Mouse (Mus musculus) hindbrain, postnatal 0 days (tissue): ENCODE measurements around the gene Pkhd1. TPM values are rescaled to one million over a fixed set of nuclear protein-coding genes. Genes with fewer than 3 reads are reported as not detected.
A peak's percentile ranks its signal among the peaks of the same experiment; 100 is the strongest.

Experiments used
- ATAC-seq: fragments of 200-750 bp; cut with Nextera tagmentation; 2 replicates; pipeline ENCODE4 v1.8.0; 2017; ENCODE audit warnings: mild to moderate bottlenecking, moderate TSS enrichment, moderate library complexity
- DNase-seq: peaks from one replicate; pipeline ENCODE4 v3.0.0-alpha.2; 2015; ENCODE audit warnings: low spot score
- H3K27ac ChIP-seq: fragments of 300-500 bp; sonication (generic); 2 replicates; pipeline ENCODE4 v1.5.1; 2014; ENCODE audit warnings: mild to moderate bottlenecking
- H3K27me3 ChIP-seq: fragments of 300-500 bp; sonication (generic); 2 replicates; pipeline ENCODE4 v1.6.1; 2014; ENCODE audit warnings: low read length, mixed read lengths; ENCODE audit not compliant: insufficient read depth
- H3K36me3 ChIP-seq: fragments of 300-500 bp; sonication (generic); 2 replicates; pipeline ENCODE4 v1.6.1; 2014; ENCODE audit warnings: low read length, mixed read lengths; ENCODE audit not compliant: insufficient read depth
- H3K4me1 ChIP-seq: fragments of 300-500 bp; sonication (generic); 2 replicates; pipeline ENCODE4 v1.6.1; 2014; ENCODE audit warnings: antibody characterized with exemption, low read length, mixed read lengths; ENCODE audit not compliant: insufficient read depth
- H3K4me2 ChIP-seq: fragments of 300-500 bp; sonication (generic); 2 replicates; pipeline ENCODE4 v1.6.1; 2014; ENCODE audit warnings: low read depth, mild to moderate bottlenecking, low read length, moderate library complexity, mixed read lengths
- H3K4me3 ChIP-seq: fragments of 300-500 bp; sonication (generic); 2 replicates; pipeline ENCODE4 v1.5.1; 2014; ENCODE audit warnings: low read length
- H3K9ac ChIP-seq: fragments of 300-500 bp; sonication (generic); replicated peaks from 2 replicates; pipeline ENCODE4 v1.6.1; 2014; ENCODE audit warnings: mild to moderate bottlenecking, low read length, moderate library complexity, mixed read lengths
- H3K9me3 ChIP-seq: fragments of 300-500 bp; sonication (generic); 2 replicates; pipeline ENCODE4 v1.6.1; 2016; ENCODE audit warnings: low read length, mixed read lengths
- CTCF ChIP-seq: IDR thresholded peaks from 2 replicates; pipeline ENCODE4 v1.5.1; 2016; ENCODE audit warnings: antibody characterized with exemption, control low read depth, low read depth
- WGBS: fragments of 180-500 bp; shearing (Covaris S2); extraction: QIAGEN DNeasy Blood & Tissue Kit; methylation state at CpG from one replicate; pipeline ENCODE4 v1.1.7; 2014; 5-methylcytosine and 5-hydroxymethylcytosine counted together
- polyA plus RNA-seq: library from polyadenylated mRNA; unstranded; fragments of >200 nt; fragmentation: Nextera tagmentation; extraction: Ambion mirVana; gene quantifications from 2 replicates; pipeline ENCODE4 v1.2.1, GENCODE M21; 2015
- total RNA-seq: library from RNA; depleted of rRNA; stranded (reverse); fragments of >200 nt; gene quantifications from 2 replicates; pipeline ENCODE4 v1.2.3, GENCODE M21; 2014

The Pkhd1 gene
- total and polyA plus RNA-seq, 2 experiments from 2014 or later, result 0.09 TPM; not detected in 1

- Histone ChIP-seq H3K9me3 (no peaks in the 10 kb centered on the region), H3K4me3 (no peak overlapping the region), H3K27ac (no peak overlapping the region), H3K27me3 (no peaks in the 10 kb centered on the region), H3K4me1 (no peaks in the 10 kb centered on the region), H3K4me2 (no peak overlapping the region), H3K9ac (no peak overlapping the region), H3K36me3 (no peaks in the 10 kb centered on the region)
- DNase-seq (no peak), ATAC-seq (no peak)
- no peak for TF ChIP-seq CTCF
- 76% methylated on average over 7 of the region's 7 CpGs for WGBS
Measured at GRCm38 (mm10) chr1:20633276-20633869, 15.5 kb upstream of the Pkhd1 start.

GRCm38 (mm10) chr1:20624564-20624963, 6.7 kb upstream of the Pkhd1 start:
- no peak overlapping the region for H3K4me3 ChIP-seq
- H3K27ac ChIP-seq, result no peak overlapping the region
- H3K9me3 ChIP-seq, result no peaks in the 10 kb centered on the region
- H3K4me2 ChIP-seq, result no peak overlapping the region
- H3K27me3 ChIP-seq, result no peaks in the 10 kb centered on the region
- no peaks in the 10 kb centered on the region for H3K36me3 ChIP-seq
- 91% methylated on average over 3 of the region's 3 CpGs for WGBS
- DNase-seq, result no peak
- H3K9ac ChIP-seq, result no peak overlapping the region
- ATAC-seq, result no peak
- no peak for TF ChIP-seq CTCF
- H3K4me1 ChIP-seq, result no peaks in the 10 kb centered on the region

GRCm38 (mm10) chr1:20623375-20623774, 5.5 kb upstream of the Pkhd1 start:
- Histone ChIP-seq H3K4me1 (no peaks in the 10 kb centered on the region), H3K9ac (no peak overlapping the region), H3K36me3 (no peaks in the 10 kb centered on the region), H3K27me3 (no peaks in the 10 kb centered on the region), H3K9me3 (no peaks in the 10 kb centered on the region), H3K4me2 (no peak overlapping the region), H3K4me3 (no peak overlapping the region), H3K27ac (no peak overlapping the region)
- no peak for DNase-seq
- 94% methylated on average over 4 of the region's 4 CpGs for WGBS
- TF ChIP-seq CTCF, result no peak
- no peak for ATAC-seq

- no peak overlapping the region for H3K4me3 ChIP-seq
- no peak overlapping the region for H3K4me2 ChIP-seq
- WGBS, result 73% methylated on average over 2 of the region's 2 CpGs
- no peak for TF ChIP-seq CTCF
- ATAC-seq (no peak), DNase-seq (no peak)
- H3K9ac ChIP-seq, result no peak overlapping the region
- no peaks in the 10 kb centered on the region for H3K4me1 ChIP-seq
- no peak overlapping the region for H3K27ac ChIP-seq
- H3K9me3 ChIP-seq, result no peaks in the 10 kb centered on the region
- no peaks in the 10 kb centered on the region for H3K36me3 ChIP-seq
- H3K27me3 ChIP-seq, result no peaks in the 10 kb centered on the region
Measured at GRCm38 (mm10) chr1:20620611-20621010, 2.7 kb upstream of the Pkhd1 start.

GRCm38 (mm10) chr1:20619363-20619762, 1.5 kb upstream of the Pkhd1 start:
- no peaks in the 10 kb centered on the region for H3K4me1 ChIP-seq
- no peaks in the 10 kb centered on the region for H3K9me3 ChIP-seq
- H3K4me2 ChIP-seq, result no peak overlapping the region
- no peak overlapping the region for H3K9ac ChIP-seq
- no peaks in the 10 kb centered on the region for H3K36me3 ChIP-seq
- 64% methylated on average over 3 of the region's 3 CpGs for WGBS
- H3K27me3 ChIP-seq, result no peaks in the 10 kb centered on the region
- ATAC-seq (no peak), DNase-seq (no peak)
- H3K4me3 ChIP-seq, result no peak overlapping the region
- no peak overlapping the region for H3K27ac ChIP-seq
- no peak for TF ChIP-seq CTCF

- H3K9ac ChIP-seq, result no peak overlapping the region
- no peaks in the 10 kb centered on the region for H3K9me3 ChIP-seq
- ATAC-seq (0 out of 2 replicates have a peak, but pooled peaks have one; percentile 18), DNase-seq (peak; percentile 76)
- no peaks in the 10 kb centered on the region for H3K36me3 ChIP-seq
- H3K4me1 ChIP-seq, result no peaks in the 10 kb centered on the region
- peak; percentile 87 for TF ChIP-seq CTCF
- no peaks in the 10 kb centered on the region for H3K27me3 ChIP-seq
- H3K4me3 ChIP-seq, result no peak overlapping the region
- WGBS, result 26% methylated on average over 7 of the region's 7 CpGs
- H3K27ac ChIP-seq, result no peak overlapping the region
- no peak overlapping the region for H3K4me2 ChIP-seq
Measured at GRCm38 (mm10) chr1:20612643-20613042, 5.2 kb downstream of the Pkhd1 start.

- WGBS, result 56% methylated on average over 2 of the region's 2 CpGs
- Histone ChIP-seq H3K27ac (no peak overlapping the region), H3K9ac (no peak overlapping the region), H3K9me3 (no peaks in the 10 kb centered on the region), H3K4me2 (no peak overlapping the region), H3K4me3 (no peak overlapping the region), H3K36me3 (no peaks in the 10 kb centered on the region), H3K4me1 (no peaks in the 10 kb centered on the region), H3K27me3 (no peaks in the 10 kb centered on the region)
- TF ChIP-seq CTCF, result no peak
- DNase-seq (no peak), ATAC-seq (no peak)
Measured at GRCm38 (mm10) chr1:20605489-20605888, 12.4 kb downstream of the Pkhd1 start.
